Mouse (Mus musculus): Measurements from ENCODE around the gene Secisbp2l.

Secisbp2l gene

GRCm38 (mm10) chr2:125704907-125705631, 77.6 kb downstream of the Secisbp2l start:
- no peak for DNase-seq (ENCODE audit: low spot score)

- no peak for DNase-seq (ENCODE audit: low spot score)
Observed at GRCm38 (mm10) chr2:125702851-125703250, 79.8 kb downstream of the Secisbp2l start.

- DNase-seq (ENCODE audit: low spot score): no peak
Observed at GRCm38 (mm10) chr2:125701606-125702005, 81.1 kb downstream of the Secisbp2l start.

GRCm38 (mm10) chr2:125696219-125696618, 86.5 kb downstream of the Secisbp2l start:
- no peak for DNase-seq (ENCODE audit: low spot score)

GRCm38 (mm10) chr2:125694798-125695197, 87.9 kb downstream of the Secisbp2l start:
- DNase-seq (ENCODE audit: low spot score): no peak

GRCm38 (mm10) chr2:125692010-125692409, 90.7 kb downstream of the Secisbp2l start:
- DNase-seq (ENCODE audit: low spot score): no peak
